Mouse (Mus musculus) layer of hippocampus, postnatal 14 days (tissue): ENCODE measurements around the gene Kif1c. TPM values are rescaled to one million over a fixed set of nuclear protein-coding genes. Genes with fewer than 3 reads are reported as not detected.

Experiments
- DNase-seq, 2 experiments: peaks; one replicate each; pipeline ENCODE4 v3.0.0; 2021 to 2022; ENCODE audit warnings: low spot score in 2 of 2, mixed read lengths in 1 of 2
- long read RNA-seq, 2 experiments: library from polyadenylated mRNA; stranded (forward); transcript quantifications; one replicate each; pipeline ENCODE4 v2.0.0; 2021
- total RNA-seq, 2 experiments: library from RNA; stranded (reverse); gene quantifications; 2 replicates each; pipeline ENCODE4 v1.2.3; 2021

Gene Kif1c
- total RNA-seq: 10 to 100 TPM; 66.2 to 68.4 TPM
- long read RNA-seq, experiment 1, partial matches to known transcripts: 1 of 4 reads
- long read RNA-seq, experiment 1, other reads (novel, unspliced or antisense): 3 of 4 reads
- long read RNA-seq, experiment 2, partial matches to known transcripts: 0 of 9 reads
- long read RNA-seq, experiment 2, other reads (novel, unspliced or antisense): 8 of 9 reads

DNA sequence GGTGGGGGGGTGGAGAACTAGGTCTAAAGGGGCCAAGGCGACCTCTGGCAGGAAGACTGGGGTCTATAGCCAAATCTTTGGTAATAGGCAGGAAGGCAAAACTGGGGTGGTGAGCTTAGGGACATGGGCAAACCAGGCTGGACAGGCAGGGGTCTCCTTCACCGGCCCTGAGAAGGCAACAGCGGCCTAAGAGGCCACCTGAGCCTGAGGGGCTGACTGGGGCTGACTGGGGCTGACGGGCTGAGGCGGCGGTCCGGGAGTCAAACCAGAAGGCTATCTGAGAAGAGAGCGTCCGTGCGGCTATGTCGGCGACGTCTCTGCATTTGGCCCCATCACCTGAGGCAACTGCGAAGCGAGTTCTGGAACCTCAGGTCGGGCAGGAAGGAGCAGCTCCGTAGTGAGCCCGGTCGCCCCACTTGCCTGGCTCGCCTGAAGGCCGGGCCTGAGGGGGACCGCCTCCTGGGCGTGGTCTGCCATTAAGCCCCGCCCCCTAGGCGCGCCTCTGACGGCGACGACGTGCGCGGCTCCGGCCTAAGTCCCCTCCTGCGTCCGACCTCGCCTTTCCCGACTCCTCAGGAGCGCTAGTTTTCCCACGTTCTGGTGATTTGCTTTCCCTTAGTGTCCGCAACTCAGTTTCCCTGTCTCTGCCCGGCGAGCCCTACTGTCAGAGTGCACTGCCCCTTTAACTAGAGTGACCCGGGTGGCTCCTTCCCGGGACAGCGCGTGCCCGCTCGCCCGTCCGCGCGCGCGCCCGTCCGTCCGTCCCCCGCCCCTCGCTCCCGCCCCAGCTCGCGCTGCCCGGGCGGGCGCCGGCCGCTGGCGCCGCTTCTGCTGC, at the start of gene Kif1c, which contains the start of gene Inca1:
TSS of gene Kif1c (plus strand) at position 827 of the 835 bp plus-strand sequence.
TSS of gene Inca1 (minus strand) at position 434 of the 835 bp plus-strand sequence.
- peak; percentile 95 to 96 for DNase-seq

DNA sequence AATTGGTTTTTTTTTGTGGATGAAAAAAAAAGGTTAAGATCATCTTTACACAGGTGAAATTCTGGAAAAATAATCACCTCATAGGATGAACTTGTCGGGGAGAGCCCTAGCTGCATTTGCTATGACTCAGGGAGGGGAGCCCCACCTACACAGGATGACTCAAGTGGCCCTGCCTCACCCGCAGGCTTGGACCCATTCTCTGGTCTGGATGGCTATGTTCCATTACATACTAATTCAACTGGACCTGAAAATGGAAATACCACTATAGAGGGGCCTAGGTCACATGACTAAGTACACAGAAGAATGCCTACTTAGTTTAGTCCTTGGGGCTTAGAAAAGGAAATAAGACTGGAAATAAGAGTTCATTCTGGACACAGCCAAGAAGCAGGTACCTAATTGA, 49.0 kb upstream of the Kif1c start:
- DNase-seq: no peak

DNA sequence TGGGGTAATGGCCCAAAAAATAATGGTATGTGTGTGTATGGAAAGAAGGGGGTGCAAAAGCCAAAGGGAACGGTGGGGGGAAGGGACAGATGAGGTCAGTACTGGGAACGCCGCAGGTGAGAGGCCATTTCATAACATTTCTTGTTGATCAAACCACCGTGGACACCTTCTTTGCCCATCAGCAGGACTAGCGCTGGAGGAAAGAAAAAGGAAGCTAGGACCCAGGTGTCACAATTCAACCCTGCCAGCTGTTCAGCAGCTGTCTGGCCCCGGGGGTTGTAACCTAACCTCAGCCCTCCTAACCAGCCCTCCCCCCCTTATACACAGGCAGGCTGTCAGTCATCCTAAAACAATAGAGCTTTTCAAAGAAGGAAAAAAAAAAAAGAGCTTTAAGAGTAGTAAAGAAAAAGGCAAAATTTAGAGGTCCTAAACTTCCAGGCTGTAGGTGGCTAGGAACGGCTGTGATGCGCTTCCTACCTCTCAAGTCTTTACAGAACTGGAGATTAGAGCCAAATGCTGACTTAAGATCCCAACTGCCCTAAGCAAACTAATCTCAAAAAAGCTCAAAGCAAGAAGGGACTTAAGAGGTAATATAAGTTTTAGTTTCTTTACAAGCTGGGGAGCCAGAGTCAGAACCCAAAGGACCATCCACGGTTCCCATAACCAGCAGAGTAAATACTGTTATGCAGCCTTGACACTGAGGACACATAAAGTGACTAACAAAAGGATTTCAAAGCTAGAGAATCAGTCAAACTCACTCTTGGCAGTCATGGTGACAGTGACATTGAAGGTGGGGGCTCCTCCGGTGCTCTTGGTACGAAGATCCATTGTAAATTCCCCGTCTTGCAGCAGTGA, 48.1 kb upstream of the Kif1c start:
- DNase-seq: no peak

DNA sequence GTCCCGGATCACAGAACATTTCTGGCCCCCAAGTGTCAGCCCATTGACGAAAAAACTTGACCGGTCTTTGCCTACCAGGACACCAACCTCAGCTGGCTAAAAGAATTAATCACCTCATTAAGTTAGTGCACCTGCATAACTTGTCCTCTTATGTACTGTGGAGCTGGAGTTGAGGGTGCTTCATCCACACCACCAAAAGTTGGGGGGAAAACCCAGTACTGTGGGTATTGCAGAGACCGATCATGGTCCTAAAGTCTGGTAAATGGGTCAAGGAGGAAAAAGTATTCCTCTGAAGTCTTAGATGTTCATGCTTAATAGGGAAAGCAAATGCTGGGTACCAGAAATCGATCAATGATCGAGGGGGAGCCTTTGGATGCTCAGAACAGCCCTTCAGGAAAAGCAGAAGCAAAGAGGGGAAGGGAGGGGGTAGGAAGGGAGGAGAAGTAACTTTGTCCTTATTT, 47.4 kb upstream of the Kif1c start:
- no peak for DNase-seq

DNA sequence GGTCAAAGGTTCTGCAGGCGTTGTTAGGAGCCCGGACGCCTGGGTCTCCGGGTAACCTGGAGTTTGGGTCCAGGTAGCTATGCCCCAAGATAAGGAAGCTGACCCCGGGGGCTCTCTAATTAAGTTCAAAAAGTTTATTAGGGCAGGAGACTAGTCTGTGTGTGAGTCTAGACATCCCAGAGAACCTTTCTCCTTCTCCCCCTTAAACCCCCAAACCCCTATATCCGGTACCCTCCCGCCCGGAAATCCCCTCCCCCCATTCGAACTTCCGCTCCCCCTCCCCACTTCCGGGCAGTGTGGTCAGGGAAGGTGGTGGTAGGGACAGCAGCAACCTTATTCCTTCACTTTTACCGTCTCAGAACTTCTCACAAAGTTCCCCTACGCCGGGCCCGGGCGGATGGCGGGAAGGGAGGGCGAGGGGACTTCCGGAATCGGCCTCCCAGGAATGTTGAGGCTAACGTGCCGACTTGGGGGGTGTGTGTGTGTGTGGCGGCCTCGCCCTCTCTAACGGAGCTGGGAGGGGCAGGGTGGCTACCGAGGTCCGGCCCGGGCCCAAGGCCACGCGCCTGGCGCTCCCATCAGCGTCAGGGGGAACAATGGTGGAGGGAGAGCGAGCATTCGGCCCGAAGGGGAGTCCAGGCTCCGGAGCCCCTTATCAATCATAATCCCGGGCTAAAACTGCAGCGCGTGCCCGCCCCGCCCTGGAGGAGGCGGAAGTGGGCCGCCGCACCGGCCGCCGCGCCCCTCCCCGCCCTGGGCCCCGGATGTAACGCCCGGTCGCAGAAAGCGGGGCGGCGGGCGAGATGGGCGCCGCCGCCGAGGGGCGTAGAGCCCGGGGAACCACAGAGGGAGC, 46.8 kb upstream of the Kif1c start:
- DNase-seq: peak in 1 of 2 experiments; percentile 46

DNA sequence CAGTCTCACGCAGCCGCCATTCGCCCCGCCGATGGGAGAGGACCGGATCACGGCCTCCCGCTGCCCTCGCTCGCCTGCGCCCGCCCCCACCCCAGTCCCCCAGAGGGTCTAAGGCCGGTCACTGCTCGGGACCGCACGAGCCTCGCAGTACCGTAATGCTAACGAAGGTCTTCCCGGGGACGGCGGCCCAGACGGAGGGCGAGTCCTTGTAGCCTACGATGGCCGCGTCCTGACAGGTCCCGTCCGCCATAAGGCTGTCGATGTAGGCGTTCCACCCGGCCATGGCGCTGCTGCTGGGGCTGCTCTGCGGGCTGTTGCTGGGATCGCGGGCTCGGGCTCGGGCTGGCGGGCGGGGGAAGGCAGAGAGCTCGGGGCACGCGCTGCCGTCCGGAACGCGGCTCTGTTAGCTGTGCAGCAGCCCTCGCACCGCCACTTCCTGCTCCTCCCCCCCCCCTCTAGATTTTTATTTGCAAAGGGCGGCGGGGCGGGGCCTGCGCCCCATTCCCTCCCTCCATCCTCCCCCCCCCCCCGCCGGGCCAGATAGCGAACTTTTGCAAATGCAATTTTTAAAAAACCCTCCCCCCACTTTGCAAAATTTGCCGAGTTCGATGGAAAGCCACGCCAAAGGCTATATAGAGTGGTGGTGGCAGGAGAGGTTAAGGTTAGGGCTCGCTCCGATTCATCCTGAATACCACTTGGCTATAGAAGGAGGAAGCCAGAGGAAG, 46.0 kb upstream of the Kif1c start, which contains the start of gene Pfn1:
TSS of gene Pfn1 (minus strand) at position 447 of the 725 bp plus-strand sequence.
- DNase-seq: peak; percentile 62 to 73

DNA sequence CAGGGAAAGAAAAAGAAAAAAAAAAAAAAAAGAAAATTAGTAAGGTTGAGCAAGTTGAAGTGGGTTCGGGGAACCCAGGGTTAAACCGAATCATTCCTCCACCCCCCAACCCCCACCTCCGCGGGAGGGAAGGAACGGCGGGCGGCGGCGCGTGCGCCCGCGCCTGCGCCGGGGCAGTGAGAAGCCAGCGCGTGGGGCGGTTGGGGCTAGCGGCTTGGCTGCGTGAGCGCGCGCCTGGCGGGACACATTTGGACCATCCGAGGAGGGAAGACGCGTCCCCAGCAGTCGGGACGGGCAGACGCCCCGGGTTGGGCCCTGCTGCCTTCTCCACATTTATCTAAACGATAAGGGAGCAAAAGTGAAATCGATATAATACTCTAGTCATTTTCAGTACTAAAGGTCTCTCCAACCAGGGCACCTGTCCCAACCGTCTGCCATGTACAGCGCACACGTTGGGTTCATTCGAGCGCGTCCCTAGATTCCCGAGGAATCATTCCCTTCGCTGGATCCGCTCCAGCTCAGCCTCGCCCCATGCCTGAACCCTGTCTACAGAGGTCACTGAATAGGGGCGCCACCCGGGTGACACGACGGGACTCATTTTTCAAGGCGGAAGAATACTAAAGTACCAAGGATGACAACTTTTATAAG, 45.3 kb upstream of the Kif1c start:
- peak in 1 of 2 experiments; percentile 78 for DNase-seq

DNA sequence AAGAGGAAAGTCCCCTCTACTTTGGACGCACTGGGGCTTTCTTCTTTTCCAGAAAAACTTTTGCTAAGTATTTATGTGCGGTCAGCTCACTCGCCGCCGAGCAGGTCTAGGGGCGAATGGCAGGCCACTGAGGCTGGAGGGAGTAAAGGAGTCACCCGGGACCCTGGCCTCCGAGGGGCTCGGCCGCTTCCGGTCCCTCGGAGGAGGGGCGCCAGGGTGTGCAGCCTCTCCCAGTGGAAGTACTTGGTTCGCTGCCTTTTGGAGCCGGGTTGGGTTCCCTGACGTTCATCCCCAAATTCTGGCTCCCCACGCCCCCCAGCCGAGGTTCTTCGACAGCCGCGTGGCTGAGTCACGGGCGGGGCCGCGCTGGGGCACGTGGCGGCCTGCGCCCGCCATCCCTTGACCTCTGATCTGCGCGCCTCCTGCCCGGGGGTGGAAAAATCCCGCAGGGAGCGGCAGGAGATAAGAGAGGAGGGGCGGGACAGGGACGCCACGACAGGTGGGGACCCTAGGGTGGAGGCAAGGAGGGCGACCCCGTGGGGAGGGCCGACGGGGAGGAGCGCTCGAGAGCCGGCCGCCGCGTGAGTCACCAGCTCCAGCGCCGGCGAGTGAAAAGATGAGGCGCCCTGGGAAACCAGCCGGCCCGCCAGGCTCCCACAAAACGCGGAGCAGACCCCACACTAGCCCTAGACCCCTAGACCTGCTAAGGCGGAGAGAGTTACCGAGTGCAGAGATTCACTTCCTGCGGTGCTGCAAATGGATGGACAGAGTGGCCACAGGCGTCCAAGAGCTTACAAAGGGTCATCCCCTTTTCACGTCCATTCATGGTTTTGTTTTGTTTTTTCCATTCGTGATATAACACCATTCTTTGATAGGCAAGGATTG, 44.5 kb upstream of the Kif1c start:
- DNase-seq: no peak

DNA sequence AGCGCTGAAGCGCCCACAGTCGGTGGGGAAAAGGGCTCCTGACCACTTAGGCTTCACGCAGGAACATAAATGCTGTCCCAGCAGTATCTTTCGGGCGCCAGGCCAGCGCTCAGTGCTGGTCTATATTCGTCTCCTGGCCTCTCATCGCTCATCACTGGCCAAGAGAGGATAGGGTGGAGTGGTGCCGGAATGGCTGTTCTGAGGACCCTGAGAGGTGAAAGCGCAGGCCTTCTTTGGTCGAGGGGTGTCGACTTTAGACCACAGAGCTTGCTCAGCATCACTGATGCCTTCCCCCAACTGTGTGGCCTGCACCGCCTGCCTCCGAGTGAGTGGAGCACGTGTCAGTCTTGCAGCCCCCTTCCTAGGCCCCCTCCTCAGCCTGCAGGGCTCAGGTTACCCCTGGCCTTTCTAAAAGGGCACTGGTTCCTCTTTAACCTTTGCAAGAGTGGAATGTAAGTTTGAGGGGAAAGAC, 43.9 kb upstream of the Kif1c start:
- DNase-seq: no peak

DNA sequence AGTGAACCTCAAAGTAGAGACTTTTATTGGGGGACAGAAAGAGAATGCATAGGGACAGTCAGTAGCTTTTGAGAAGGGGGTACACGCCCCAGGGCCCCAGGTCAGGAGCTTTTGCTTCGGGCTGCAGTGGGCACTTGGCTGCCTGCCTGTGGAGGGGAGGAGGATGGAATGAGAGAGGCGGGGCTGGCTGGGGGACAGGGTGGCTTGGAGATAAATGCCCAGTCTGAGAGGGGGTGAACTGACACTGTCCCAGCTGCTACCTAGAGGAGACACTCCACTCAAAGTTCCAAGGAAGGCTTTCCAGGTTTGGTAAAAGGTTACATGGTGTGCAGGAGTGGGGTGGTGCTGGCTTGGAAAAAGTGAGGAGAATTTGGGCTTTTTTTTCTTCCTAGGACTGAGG, 43.4 kb upstream of the Kif1c start, which contains the start of gene Eno3:
TSS of gene Eno3 (plus strand) at position 239 of the 400 bp plus-strand sequence.
- no peak for DNase-seq

DNA sequence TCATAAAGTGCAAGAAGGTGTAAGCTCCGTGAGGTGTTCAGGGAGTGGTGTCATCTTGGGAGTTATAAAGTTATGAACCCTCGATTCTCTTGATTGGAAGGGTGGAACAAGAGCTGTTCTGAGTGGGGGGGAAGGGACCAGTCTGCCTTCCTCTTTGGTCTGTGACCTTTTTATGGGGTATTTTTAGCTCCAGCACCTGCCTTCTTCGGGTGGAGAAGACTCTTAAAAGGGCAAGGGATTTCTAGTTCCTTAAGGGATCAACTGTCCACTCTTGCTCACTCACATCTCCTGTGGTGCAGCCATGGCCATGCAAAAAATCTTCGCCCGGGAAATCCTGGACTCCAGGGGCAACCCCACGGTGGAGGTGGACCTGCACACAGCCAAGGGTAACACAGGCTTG, 42.8 kb upstream of the Kif1c start:
- no peak for DNase-seq

DNA sequence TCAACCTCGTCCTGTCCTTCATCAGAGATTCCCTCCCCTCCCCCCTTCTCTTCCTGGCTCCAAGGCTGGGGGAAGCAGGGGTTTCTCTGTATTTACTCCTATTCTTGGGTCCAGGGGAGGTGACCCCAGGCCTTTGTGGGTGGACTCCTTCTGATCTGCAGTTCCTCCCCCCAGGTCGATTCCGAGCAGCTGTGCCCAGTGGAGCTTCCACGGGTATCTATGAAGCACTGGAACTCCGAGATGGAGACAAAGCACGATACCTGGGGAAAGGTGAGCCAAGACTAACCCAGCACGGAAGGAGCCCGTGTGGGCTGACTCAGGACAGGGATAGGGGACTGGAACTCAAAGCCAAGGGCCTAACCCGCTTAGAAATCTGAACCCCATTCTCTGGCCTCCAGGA, 42.4 kb upstream of the Kif1c start:
- no peak for DNase-seq

DNA sequence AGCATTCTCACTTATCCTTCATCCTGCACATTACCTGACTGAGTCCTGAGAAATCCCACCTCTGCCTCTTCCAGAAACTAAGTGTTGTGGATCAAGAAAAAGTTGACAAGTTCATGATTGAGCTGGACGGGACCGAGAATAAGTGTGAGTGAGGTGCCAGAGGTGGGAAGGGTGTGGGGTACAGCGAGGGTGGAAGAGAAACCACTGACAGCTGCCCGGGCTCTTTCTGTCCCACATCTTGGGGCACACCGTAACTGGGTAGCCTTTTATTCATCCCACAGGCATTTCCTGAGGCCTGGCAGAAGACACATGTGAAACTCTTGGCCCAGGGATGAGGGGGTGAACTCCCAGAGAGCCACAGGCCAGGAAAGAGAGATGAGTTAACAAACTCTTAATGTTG, 41.8 kb upstream of the Kif1c start:
- DNase-seq: no peak

DNA sequence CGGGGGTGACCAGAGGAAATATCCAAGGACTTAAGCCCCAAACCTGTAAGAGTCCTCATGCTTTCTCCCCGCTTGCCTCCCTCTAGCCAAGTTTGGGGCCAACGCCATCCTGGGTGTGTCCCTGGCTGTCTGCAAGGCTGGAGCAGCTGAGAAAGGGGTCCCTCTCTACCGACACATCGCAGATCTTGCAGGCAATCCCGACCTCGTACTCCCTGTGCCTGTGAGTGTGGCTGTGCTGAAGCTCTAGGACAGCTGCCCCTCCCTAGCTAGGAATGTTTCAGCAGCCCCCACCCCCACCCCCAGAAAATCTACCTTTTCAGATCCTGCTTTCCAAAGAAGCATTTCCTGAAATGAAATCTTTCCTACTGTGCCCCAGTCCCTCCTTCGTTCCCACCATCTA, 41.4 kb upstream of the Kif1c start:
- no peak for DNase-seq

DNA sequence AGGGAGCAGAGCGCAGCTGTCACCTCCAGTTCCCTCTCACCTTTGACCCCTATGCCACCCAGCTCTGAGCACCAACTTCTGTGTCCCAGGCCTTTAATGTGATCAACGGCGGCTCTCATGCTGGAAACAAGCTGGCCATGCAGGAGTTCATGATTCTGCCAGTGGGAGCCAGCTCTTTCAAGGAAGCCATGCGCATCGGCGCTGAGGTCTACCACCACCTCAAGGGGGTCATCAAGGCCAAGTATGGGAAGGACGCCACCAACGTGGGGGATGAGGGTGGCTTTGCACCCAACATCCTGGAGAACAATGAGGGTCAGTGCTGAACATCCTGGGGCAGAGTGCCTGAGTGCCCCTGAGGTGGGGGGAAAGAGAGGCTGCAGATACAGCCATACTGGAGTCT, 39.8 kb upstream of the Kif1c start:
- no peak for DNase-seq

DNA sequence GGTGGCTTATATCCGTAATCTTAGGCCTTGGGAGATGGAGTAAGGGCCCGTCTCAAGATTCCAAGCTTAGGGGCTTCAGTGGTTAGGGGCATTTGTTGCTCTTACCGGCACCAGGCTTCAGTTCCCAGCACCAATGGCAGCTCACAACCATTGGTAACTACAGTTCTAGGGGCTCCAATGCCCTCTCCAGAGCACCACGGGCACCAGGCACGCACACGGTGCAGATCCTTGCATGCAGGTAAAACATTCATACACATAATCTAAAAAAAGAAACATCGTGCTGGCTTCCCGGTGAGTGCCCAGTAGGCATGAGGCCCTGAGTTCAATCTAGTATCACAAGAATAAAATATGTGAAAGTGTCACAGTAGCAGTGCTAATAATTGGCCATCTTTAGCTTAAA, 37.2 kb upstream of the Kif1c start:
- DNase-seq: no peak

DNA sequence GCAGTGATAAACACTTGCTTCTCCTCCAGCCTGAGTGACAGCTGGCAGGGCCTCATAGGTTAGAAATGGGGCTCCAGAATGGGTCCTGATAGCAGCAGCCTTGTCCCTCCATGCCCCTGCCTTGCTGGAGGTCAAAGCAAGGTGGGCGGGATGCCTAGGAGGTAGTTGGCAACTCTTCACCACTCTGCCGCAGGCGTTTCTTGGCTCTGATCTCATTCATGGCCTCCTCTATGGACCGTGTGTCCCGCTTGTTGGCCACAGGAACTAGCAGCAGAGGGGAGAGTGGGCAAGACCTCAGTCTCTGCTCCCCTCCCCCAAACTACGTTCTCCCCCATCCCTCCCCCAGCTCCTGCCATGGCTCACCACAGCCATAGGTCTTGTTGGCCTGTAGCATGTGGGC, 36.4 kb upstream of the Kif1c start:
- no peak for DNase-seq

DNA sequence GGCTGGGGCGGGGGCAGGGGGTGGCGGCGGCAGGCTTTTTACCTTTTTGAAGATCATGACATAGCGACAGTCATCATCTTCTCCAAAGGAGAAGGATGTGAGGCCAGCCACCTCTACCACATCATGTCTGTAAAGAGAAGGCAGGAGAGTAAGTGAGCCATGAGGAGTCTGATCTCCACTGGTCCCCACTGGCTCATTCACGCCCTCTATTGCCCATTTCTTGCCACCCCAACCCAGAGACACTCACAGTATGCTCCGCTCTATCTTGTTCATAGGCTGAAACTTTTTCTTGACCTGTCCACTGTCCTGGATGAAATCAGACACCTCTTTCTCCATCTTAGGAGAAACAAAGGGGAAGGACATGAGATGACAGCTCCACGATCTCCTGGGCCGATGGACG, 35.6 kb upstream of the Kif1c start:
- DNase-seq: no peak
